Mouse (Mus musculus): ENCODE measurements around the gene Tmem82. TPM values are rescaled to one million over a fixed set of nuclear protein-coding genes. Genes with fewer than 3 reads are reported as not detected.

The Tmem82 gene
- total RNA-seq, 1 experiment, result 3.9 TPM

- no peaks in the 10 kb centered on the region for H3K36me3 ChIP-seq (ENCODE audit: control insufficient read depth, insufficient read depth, low read length, poor library complexity, severe bottlenecking)
- DNase-seq (ENCODE audit: low read depth, low spot score), result no peak
Observed at GRCm38 (mm10) chr4:141655908-141656608, 37.6 kb upstream of the Tmem82 start.

GRCm38 (mm10) chr4:141654509-141654908 is 36.1 kb upstream of the Tmem82 start:
- TF ChIP-seq ZNF384 (IDR thresholded peaks at IDR 0.05; ENCODE audit: low read depth, low read length) (no peak), MAFK (IDR thresholded peaks at IDR 0.05; ENCODE audit: insufficient read depth, low read depth, low read length) (no peak), ZC3H11A (IDR thresholded peaks at IDR 0.05; ENCODE audit: borderline replicate concordance, low read depth, low read length) (no peak), CHD2 (IDR thresholded peaks at IDR 0.05; ENCODE audit: low read depth, low read length) (no peak)
- in situ Hi-C loops (cut with MboI; ENCODE audit: low sequenced_read_pairs in 2 of 2, unreplicated experiment in 2 of 2), result no loop called here
- Histone ChIP-seq H3K9ac (ENCODE audit: insufficient read depth, low read depth, low read length, poor library complexity, severe bottlenecking) (no peak overlapping the region), H3K4me3 (ENCODE audit: insufficient read depth in 1 of 2, low read depth in 1 of 2, low read length in 2 of 2, poor library complexity in 1 of 2, severe bottlenecking in 1 of 2) (no peak overlapping the region), H3K27ac (ENCODE audit: insufficient read depth, low read depth, low read length, poor library complexity, severe bottlenecking) (no peak overlapping the region), H3K9me3 (ENCODE audit: control insufficient read depth, insufficient read depth, low read depth, low read length) (no peaks in the 10 kb centered on the region), H3K4me1 (ENCODE audit: control insufficient read depth in 2 of 2, insufficient read depth in 2 of 2, low read length in 2 of 2, poor library complexity in 1 of 2) (peaks cover 0 to 5% of the 10 kb centered on the region in 2 experiments; a peak in 1 of 4 replicates), H3K36me3 (ENCODE audit: control insufficient read depth, insufficient read depth, low read length, poor library complexity, severe bottlenecking) (no peaks in the 10 kb centered on the region)
- no peak for DNase-seq (ENCODE audit: low read depth, low spot score)

More at GRCm38 (mm10) chr4:141655908-141656608, 37.6 kb upstream of the Tmem82 start:
- no peak overlapping the region for H3K4me3 ChIP-seq (ENCODE audit: insufficient read depth in 1 of 2, low read depth in 1 of 2, low read length in 2 of 2, poor library complexity in 1 of 2, severe bottlenecking in 1 of 2)
- in situ Hi-C loops (cut with MboI; ENCODE audit: low sequenced_read_pairs in 2 of 2, unreplicated experiment in 2 of 2), result no loop called here
- H3K4me1 ChIP-seq (ENCODE audit: control insufficient read depth in 2 of 2, insufficient read depth in 2 of 2, low read length in 2 of 2, poor library complexity in 1 of 2), result peaks cover 0 to 5% of the 10 kb centered on the region in 2 experiments; a peak in 1 of 4 replicates
- H3K9ac ChIP-seq (ENCODE audit: insufficient read depth, low read depth, low read length, poor library complexity, severe bottlenecking), result no peak overlapping the region
- H3K9me3 ChIP-seq (ENCODE audit: control insufficient read depth, insufficient read depth, low read depth, low read length), result no peaks in the 10 kb centered on the region
- TF ChIP-seq HCFC1 (IDR thresholded peaks at IDR 0.05; ENCODE audit: borderline replicate concordance, insufficient read depth, low read length), result no peak
- TF ChIP-seq ZNF384 (IDR thresholded peaks at IDR 0.05; ENCODE audit: low read depth, low read length), result no peak
- no peak for TF ChIP-seq ZC3H11A (IDR thresholded peaks at IDR 0.05; ENCODE audit: borderline replicate concordance, low read depth, low read length)
- no peak for TF ChIP-seq MAFK (IDR thresholded peaks at IDR 0.05; ENCODE audit: insufficient read depth, low read depth, low read length)
- TF ChIP-seq CHD2 (IDR thresholded peaks at IDR 0.05; ENCODE audit: low read depth, low read length), result no peak
- H3K27ac ChIP-seq (ENCODE audit: insufficient read depth, low read depth, low read length, poor library complexity, severe bottlenecking), result no peak overlapping the region

GRCm38 (mm10) chr4:141653813-141654212 is 35.4 kb upstream of the Tmem82 start:
- H3K9ac ChIP-seq (ENCODE audit: insufficient read depth, low read depth, low read length, poor library complexity, severe bottlenecking), result no peak overlapping the region
- H3K27ac ChIP-seq (ENCODE audit: insufficient read depth, low read depth, low read length, poor library complexity, severe bottlenecking), result no peak overlapping the region
- no peak overlapping the region for H3K4me3 ChIP-seq (ENCODE audit: insufficient read depth in 1 of 2, low read depth in 1 of 2, low read length in 2 of 2, poor library complexity in 1 of 2, severe bottlenecking in 1 of 2)
- H3K4me1 ChIP-seq (ENCODE audit: control insufficient read depth in 2 of 2, insufficient read depth in 2 of 2, low read length in 2 of 2, poor library complexity in 1 of 2), result peaks cover 0 to 5% of the 10 kb centered on the region in 2 experiments; a peak in 1 of 4 replicates
- TF ChIP-seq ZC3H11A (IDR thresholded peaks at IDR 0.05; ENCODE audit: borderline replicate concordance, low read depth, low read length) (no peak), MAFK (IDR thresholded peaks at IDR 0.05; ENCODE audit: insufficient read depth, low read depth, low read length) (no peak), HCFC1 (IDR thresholded peaks at IDR 0.05; ENCODE audit: borderline replicate concordance, insufficient read depth, low read length) (no peak), ZNF384 (IDR thresholded peaks at IDR 0.05; ENCODE audit: low read depth, low read length) (no peak), CHD2 (IDR thresholded peaks at IDR 0.05; ENCODE audit: low read depth, low read length) (no peak)
- H3K36me3 ChIP-seq (ENCODE audit: control insufficient read depth, insufficient read depth, low read length, poor library complexity, severe bottlenecking), result no peaks in the 10 kb centered on the region
- no peak for DNase-seq (ENCODE audit: low read depth, low spot score)
- H3K9me3 ChIP-seq (ENCODE audit: control insufficient read depth, insufficient read depth, low read depth, low read length), result no peaks in the 10 kb centered on the region
- in situ Hi-C loops (cut with MboI; ENCODE audit: low sequenced_read_pairs in 2 of 2, unreplicated experiment in 2 of 2), result no loop called here

GRCm38 (mm10) chr4:141653044-141653443 is 34.6 kb upstream of the Tmem82 start:
- no peaks in the 10 kb centered on the region for H3K36me3 ChIP-seq (ENCODE audit: control insufficient read depth, insufficient read depth, low read length, poor library complexity, severe bottlenecking)
- H3K9me3 ChIP-seq (ENCODE audit: control insufficient read depth, insufficient read depth, low read depth, low read length), result no peaks in the 10 kb centered on the region
- peaks cover 0 to 5% of the 10 kb centered on the region in 2 experiments; a peak in 1 of 4 replicates for H3K4me1 ChIP-seq (ENCODE audit: control insufficient read depth in 2 of 2, insufficient read depth in 2 of 2, low read length in 2 of 2, poor library complexity in 1 of 2)
- no peak for TF ChIP-seq ZNF384 (IDR thresholded peaks at IDR 0.05; ENCODE audit: low read depth, low read length)
- TF ChIP-seq CHD2 (IDR thresholded peaks at IDR 0.05; ENCODE audit: low read depth, low read length), result no peak
- no peak for TF ChIP-seq ZC3H11A (IDR thresholded peaks at IDR 0.05; ENCODE audit: borderline replicate concordance, low read depth, low read length)
- no peak for TF ChIP-seq MAFK (IDR thresholded peaks at IDR 0.05; ENCODE audit: insufficient read depth, low read depth, low read length)
- TF ChIP-seq HCFC1 (IDR thresholded peaks at IDR 0.05; ENCODE audit: borderline replicate concordance, insufficient read depth, low read length), result no peak
- H3K4me3 ChIP-seq (ENCODE audit: insufficient read depth in 1 of 2, low read depth in 1 of 2, low read length in 2 of 2, poor library complexity in 1 of 2, severe bottlenecking in 1 of 2), result no peak overlapping the region
- DNase-seq (ENCODE audit: low read depth, low spot score), result no peak
- in situ Hi-C loops (cut with MboI; ENCODE audit: low sequenced_read_pairs in 2 of 2, unreplicated experiment in 2 of 2), result no loop called here
- H3K9ac ChIP-seq (ENCODE audit: insufficient read depth, low read depth, low read length, poor library complexity, severe bottlenecking), result no peak overlapping the region
- H3K27ac ChIP-seq (ENCODE audit: insufficient read depth, low read depth, low read length, poor library complexity, severe bottlenecking), result no peak overlapping the region
